Mouse (Mus musculus) bone marrow macrophage, adult 2 months (primary cell): Measurements from ENCODE around the gene Auh.

Experiments used
- CTCF ChIP-seq: IDR thresholded peaks from 2 replicates; pipeline ENCODE4 v1.5.1; 2012; ENCODE audit warnings: low read depth, mild to moderate bottlenecking, low read length, moderate library complexity
- POLR2A ChIP-seq: IDR thresholded peaks from 2 replicates; pipeline ENCODE4 v1.6.1; 2012; ENCODE audit warnings: mild to moderate bottlenecking, low read depth, low read length, borderline replicate concordance

DNA sequence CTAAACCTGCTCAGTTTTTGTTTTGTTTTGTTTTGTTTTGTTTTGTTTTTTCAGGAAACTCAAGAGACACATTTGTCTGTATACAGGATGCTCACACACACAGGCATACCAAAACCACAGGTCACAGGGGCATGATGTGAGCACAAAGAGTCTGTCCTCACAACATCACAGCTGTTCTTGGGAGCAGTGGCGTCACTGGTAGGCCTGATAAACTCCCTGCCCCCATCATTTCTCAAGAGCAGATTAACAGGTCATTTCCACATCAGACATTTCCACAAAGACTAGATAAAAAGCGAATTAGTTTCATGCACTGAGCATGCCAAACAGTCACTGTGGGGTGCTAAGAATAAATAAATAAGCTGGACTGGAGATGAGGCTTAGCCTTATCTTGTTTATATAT lies 101.3 kb downstream of the Auh start:
- TF ChIP-seq CTCF: no peak
- no peak for TF ChIP-seq POLR2A
